Mouse (Mus musculus) spleen, adult 2 months (tissue): ENCODE data around the gene Ptprr.

Experiments
- CTCF ChIP-seq: fragments of 200-500 bp; IDR thresholded peaks from 2 replicates; pipeline ENCODE4 v1.5.1; 2011; ENCODE audit warnings: mild to moderate bottlenecking, inconsistent platforms; ENCODE audit not compliant: insufficient read depth, insufficient read length, insufficient replicate concordance; ENCODE audit errors: extremely low read depth
- POLR2A ChIP-seq: fragments of 200-500 bp; IDR thresholded peaks from 2 replicates; pipeline ENCODE4 v1.6.1; 2011; ENCODE audit warnings: low read depth, low read length, inconsistent platforms

DNA sequence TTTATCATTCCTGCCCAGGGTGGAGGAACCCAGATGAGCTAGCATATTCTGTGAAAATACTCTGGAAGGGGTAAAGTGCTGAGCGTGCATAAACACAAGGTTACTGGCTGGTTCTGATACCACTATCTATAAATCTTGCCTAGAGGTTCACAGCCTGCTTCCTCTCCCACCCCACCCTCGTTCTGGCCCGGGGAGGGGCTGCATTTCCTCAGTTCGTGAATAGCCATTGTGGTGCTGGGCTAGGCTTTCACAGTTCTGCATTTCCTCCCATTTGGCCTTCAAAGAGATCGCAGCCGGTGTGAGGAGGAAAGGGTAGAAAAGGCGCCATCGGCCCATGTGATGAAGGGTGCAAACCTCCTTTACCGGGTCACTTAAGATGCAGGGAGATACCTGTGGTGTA is 270.1 kb downstream of the Ptprr start:
- TF ChIP-seq POLR2A (no peak), CTCF (no peak)
